Mouse (Mus musculus) fibroblast of lung, adult 2 months (primary cell): ENCODE data around the gene Rbak.
"Not testable (repeated sequence)": the region's sequence is repeated elsewhere in the genome, so short reads cannot be mapped to it uniquely, and the experiment has no call there.

Experiments used
- DNase-seq: peaks from one replicate; pipeline ENCODE4 v3.0.0-alpha.2; 2011; ENCODE audit warnings: low read depth

Rbak gene

DNA sequence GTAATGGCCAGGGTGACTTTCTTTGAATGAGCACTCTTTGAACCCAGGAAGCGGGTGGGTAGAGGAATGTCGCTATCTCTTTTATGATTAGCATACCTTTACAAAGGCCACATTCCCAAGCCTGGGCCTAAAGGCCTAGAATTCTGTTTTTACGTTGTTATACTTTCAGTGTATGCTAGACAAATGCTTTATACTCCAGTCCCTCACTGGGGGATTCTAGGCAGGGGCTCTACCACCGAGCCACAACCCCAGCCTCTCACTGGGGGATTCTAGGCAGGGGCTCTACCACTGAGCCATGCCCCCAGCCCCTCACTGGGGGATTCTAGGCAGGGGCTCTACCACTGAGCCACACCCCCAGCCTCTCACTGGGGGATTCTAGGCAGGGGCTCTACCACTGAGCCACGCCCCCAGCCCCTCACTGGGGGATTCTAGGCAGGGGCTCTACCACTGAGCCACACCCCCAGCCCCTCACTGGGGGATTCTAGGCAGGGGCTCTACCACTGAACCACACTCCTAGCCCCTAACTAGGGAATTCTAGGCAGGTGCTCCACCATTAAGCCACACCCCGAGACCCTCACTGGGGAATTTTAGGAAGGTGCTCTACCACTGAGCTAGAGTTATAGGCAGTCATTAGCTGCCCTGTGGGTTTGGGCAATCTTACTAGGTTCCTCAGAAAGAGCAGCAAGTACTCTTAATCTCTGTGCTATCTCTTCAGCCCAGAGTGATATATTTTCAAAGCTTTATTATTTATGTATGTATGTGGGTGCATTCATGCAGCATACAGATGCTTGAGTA lies 46.2 kb downstream of the Rbak start:
- not testable (repeated sequence) for DNase-seq

DNA sequence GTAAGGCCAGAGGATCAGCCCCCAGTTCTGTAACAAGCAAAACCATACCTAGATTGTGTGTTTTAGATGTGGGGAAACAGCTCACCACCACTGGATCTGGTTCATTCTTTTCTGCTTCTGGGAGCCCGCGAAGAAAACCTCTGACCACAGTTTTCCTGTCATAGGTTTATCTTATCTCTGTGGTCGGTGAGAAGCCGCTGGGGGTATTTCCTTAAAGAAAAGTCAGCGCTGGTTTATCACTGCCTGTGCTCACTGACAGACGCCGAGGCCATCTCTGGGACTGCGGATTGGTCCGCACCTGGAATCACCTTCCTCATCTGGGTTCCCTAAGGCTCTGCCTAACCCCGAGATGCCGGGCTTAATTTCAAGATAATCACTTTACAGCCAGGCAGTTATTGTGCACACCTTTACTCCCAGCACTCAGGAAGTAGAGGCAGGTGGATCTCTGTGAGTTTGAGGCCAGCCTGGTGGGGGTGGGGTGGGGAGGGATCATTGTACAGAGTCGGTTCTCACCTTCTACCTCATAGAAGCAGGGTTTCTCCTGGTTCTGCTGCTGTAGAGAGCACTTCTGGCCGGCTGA lies 47.5 kb downstream of the Rbak start:
- no peak for DNase-seq

DNA sequence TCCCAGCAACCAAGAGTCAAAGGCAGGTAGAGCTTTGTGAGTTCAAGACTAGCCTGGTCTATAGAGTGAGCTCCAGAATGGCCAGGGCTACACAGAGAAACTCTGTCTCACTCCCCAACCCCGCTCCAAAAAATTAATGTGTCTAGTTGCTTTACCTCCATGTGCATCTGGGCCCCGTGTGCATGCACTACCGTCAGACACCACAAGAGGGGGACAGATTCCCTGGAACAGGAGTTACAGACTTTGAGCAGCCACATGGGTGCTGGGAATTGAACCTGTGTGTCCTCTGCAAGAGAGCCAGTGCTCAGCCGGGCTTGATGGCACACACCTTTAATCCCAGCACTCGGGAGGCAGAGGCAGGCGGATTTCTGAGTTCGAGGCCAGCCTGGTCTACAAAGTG lies 50.2 kb downstream of the Rbak start:
- DNase-seq: no peak

DNA sequence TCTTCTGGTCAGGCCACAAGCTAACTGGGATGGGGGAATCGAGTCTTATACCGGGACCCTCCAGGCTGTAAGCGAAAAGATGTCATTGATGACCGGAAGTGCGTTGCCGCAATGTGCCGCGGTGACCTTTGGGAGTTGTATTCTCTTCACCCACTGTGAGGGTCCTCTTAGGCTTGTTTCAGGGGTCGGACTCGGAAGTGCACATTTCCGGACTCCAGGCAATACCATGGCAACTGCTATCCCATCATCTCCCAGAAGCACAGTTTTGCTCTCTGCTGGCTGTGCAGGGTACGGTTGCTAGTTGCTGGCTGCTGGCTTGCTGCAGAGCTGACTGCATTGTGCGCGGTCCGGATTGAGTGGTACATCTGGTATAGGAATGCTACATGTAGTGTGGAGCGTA lies 51.5 kb downstream of the Rbak start:
- no peak for DNase-seq

DNA sequence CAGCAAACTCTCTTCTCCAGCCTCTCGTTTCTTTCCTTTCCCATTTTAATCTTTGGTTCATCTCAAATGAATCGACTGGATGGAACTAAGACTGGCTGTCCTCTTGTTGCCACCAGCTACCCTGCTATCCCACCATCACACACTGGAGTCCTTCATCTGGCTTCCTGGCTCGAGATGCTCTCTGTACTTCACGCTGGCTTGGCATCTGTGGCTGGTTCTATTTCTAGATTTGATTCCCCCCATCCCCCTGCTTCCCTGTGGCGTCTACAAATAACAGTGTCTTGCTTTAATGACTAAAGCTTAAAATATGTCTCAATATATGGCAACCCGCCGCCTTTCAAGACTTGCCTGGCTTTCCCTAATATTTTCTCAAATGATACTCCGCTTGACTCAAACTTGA lies 52.7 kb downstream of the Rbak start:
- DNase-seq: no peak

DNA sequence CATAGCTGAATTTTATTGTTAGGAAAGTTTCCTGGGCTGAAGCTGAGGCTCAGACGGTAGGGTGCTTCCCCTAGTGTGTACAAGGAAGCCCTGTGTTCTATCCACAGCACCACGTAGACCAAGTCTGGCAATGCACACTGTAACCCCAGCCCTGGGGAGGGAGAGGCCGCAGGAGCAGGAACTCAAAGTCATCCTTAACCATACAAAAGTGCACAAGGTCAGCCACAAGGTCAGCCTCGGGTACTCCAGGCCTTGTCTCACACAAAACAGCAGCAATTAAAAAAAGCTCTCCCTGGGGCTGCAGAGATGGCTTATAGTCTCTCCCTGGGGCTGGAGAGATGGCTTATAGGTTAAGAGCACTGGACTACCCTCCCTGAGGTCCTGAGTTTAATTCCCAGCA lies 53.7 kb downstream of the Rbak start:
- no peak for DNase-seq

DNA sequence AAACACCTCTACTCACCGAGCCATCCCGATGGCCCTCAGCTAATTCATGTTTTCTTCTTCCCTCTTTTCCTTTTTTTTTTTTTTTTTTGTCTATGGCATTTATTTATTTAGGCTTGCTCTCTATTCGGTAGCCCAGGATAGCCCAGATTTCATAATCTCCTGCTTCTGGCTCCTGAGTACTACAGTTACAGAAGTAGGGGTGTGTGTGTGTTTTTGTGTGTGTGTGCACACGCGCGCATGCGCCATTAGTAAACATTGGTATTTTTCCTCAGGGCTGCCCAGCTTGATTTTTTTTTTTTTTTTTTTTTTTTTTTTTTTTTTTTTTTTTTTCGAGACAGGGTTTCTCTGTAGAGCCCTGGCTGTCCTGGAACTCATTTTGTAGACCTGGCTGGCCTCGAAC lies 54.5 kb downstream of the Rbak start:
- no peak for DNase-seq

DNA sequence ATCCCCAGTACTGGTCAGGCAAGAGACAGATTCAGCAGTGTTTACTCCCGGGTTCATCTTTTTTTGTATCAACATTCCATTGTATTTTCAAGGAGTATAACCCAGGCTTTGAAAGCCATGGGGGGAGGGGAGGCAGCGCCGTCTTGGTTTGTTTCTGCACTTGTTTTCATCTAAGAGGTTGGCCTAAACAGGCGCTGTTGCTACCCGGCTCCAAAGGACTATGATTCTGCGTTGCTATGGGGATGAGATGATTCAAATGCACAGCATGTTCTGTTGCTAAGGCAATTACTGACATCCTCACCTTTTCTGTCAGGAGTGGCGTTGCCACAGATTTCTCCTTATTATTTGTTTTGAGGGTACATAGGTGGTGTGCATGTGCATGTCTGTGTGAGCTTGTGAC lies 55.0 kb downstream of the Rbak start:
- no peak for DNase-seq

DNA sequence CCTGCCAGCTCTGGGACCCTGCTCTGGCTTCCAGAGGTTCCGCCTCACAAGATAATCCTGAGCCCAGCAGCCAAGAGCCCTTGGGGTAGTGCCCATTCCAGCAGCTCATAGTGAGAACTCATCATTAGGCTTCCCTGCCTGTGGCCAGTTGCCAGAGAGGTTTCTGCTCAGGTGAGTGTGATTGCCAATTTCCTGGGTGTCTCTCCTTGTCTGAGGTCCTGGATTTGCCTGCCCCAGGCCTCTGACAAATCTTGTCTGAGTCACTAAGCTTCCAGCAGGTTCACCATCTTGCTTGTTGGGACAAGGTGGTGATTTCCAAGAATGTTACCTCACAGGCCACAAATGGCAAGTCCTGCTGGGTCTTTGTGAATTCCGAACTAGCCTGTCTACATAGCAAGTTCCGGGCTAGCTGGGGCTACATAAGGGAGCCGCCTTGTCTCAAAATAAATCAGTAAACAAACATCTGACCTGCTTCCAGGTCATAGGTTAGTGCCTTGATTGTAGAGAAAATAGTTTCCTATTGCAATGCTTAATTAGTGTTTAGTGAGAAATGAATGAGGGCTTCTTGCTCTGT lies 55.7 kb downstream of the Rbak start:
- no peak for DNase-seq

DNA sequence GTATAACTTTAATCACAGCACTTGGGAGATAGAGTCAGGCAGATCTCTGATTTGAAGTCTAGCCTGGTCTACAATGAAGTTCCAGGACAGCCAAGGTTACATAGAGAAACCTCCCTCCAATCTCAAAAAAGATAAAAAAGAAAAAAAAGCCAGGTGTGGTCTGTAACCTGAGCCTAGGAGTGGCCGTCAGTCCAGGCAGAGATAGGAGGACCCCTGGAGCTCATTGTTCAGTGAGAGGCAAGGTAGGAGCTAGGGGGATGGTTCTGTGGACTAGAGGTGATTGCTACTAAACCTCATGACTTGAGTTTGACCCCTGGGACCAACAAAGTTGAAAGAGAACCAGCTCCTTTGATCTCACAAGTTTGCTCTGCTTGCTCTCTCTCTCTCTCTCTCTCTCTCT lies 57.9 kb downstream of the Rbak start:
- DNase-seq: no peak
